Mouse (Mus musculus) embryonic fibroblast, embryonic 13.5 days (primary cell): ENCODE measurements at regions not wholly inside any gene's neighbourhood (a gene's known extent, or its start where the extent isn't known, plus 50 kb on each side); places are given as distances from the start of the nearest gene placed in this dataset.
A peak's percentile ranks its signal among the peaks of the same experiment; 100 is the strongest.
"Not testable (repeated sequence)": the region's sequence is repeated elsewhere in the genome, so short reads cannot be mapped to it uniquely, and the experiment has no call there.

Experiments
- H3K27ac ChIP-seq: 2 replicates; pipeline ENCODE4 v1.5.1; 2012; ENCODE audit warnings: low read length, control low read depth, inconsistent platforms; ENCODE audit not compliant: insufficient read depth
- H3K4me1 ChIP-seq: 2 replicates; pipeline ENCODE4 v1.6.1; 2011; ENCODE audit warnings: low read length; ENCODE audit not compliant: control insufficient read depth, insufficient read depth
- H3K4me3 ChIP-seq: 2 replicates; pipeline ENCODE4 v1.5.1; 2011; ENCODE audit warnings: mild to moderate bottlenecking, control low read depth, low read length; ENCODE audit not compliant: insufficient read depth
- CTCF ChIP-seq: IDR thresholded peaks from 2 replicates; pipeline ENCODE4 v1.5.1; 2011; ENCODE audit warnings: mild to moderate bottlenecking, control low read depth, low read length, moderate library complexity, borderline replicate concordance; ENCODE audit not compliant: insufficient read depth
- POLR2A ChIP-seq: IDR thresholded peaks from 2 replicates; pipeline ENCODE4 v1.6.1; 2011; ENCODE audit warnings: low read depth, mild to moderate bottlenecking, control low read depth, low read length, moderate library complexity

- H3K4me3 ChIP-seq = no peak overlapping the region
- H3K27ac ChIP-seq = no peak overlapping the region
- H3K4me1 ChIP-seq = no peaks in the 10 kb centered on the region; the same call in 1 of the 2 replicates
- TF ChIP-seq CTCF (no peak), POLR2A (no peak)
Observed at GRCm38 (mm10) chr12:69524337-69525035, 58.3 kb downstream of the Vcpkmt start.

DNA sequence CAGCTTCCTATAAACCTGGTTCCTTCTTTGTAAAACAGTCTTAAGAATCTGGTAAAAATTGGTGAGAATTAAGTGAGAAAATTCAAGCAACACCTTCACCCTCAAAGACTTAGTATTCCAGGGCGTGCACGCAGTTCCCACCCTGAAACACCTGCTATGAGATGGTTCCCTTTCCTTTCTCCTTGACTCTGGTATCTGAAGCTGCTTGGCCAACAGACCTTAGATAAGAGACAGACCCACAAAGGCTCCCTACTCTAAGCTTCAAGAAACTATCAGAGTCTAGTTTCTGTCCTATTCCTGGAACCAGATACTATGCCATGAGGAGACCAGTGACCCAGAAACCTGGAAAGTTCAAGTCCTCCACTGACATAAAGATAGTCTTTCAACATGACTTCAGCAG, 63.0 kb downstream of the Vcpkmt start:
- no peak for TF ChIP-seq POLR2A
- no peak for TF ChIP-seq CTCF
- Histone ChIP-seq H3K4me1 (peaks cover 6% of the 10 kb centered on the region; the same call in 1 of the 2 replicates), H3K27ac (no peak overlapping the region), H3K4me3 (no peak overlapping the region)

GRCm38 (mm10) chr12:69519028-69519427, 63.8 kb downstream of the Vcpkmt start:
- Histone ChIP-seq H3K4me1 (peaks cover 6% of the 10 kb centered on the region; the same call in 1 of the 2 replicates), H3K27ac (no peak overlapping the region), H3K4me3 (no peak overlapping the region)
- TF ChIP-seq POLR2A (no peak), CTCF (no peak)

GRCm38 (mm10) chr12:69517616-69518015, 65.2 kb downstream of the Vcpkmt start:
- H3K27ac ChIP-seq = no peak overlapping the region
- TF ChIP-seq CTCF = no peak
- TF ChIP-seq POLR2A = no peak
- no peak overlapping the region for H3K4me3 ChIP-seq
- H3K4me1 ChIP-seq = peaks cover 6% of the 10 kb centered on the region; the same call in 1 of the 2 replicates

DNA sequence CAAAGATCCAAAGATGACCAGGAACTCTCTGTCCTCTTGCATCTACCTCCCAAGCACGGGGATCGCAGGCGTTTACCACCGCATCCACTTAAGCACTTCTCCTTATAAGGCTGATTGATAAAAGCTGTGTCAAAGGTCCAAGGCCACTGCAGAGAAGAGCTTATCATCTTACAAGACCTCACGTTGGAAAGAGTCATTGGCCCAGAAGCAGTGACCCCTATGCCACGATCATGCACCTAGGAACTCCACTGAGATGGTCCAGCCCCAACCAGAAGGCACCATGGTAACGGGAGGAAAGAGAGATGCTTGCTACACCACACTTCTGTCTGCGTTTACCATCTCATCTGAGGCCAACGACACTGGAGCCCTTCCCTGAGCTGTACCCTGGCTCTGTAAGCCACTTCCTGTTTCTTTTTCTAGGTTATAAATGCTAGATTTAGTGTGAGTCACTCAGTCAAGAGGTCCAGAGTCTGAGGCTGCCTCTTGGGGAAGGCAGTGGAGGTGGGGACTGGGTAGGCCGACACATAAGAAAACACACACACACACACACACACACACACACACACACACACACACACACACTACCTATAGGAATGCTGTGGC, 66.4 kb downstream of the Vcpkmt start:
- Histone ChIP-seq H3K4me1 (peaks cover 6% of the 10 kb centered on the region; the same call in 1 of the 2 replicates), H3K4me3 (no peak overlapping the region), H3K27ac (peak overlapping the region; percentile 7)
- TF ChIP-seq CTCF = no peak
- no peak for TF ChIP-seq POLR2A

DNA sequence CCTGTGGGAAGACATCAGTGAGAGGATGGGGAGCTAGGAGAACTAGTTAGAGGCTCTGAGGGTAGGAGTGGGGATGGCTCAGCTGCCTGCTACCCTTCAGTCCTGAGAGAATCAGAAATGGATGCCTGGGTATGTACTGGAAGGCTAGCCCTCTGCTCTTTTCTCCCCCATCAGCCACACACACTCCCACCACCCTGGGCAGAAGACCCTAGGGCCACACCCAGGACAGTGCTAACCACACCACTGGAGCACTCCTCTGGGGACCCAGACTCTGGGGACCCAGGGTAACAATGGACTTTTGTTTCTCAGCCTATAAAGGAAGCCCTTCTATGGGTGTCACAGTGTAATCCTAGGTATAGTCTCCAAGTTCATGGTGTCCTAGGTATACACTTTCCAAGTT, 67.0 kb downstream of the Vcpkmt start:
- peaks cover 8% of the 10 kb centered on the region for H3K4me1 ChIP-seq
- H3K27ac ChIP-seq = no peak overlapping the region
- TF ChIP-seq CTCF (no peak), POLR2A (no peak)

DNA sequence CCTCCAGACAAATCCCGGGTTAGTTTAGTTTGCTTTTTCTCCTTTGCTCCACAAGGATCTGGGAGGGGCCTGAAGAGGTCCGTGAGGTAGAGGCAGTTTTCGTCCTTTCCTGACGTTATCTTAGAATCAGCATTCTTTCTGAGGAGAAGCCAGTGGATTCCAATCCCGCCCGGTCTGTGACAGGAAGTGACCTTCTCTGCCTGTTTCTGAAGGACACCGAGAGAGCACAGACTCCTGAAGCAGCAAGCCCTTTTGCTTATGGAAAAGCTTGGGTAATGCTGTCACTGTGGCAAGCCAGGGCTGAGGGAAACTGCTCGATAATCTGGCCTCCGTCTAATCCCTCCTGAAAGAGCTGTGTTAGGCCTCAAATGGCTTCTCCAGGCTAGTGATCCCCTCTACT, 67.7 kb downstream of the Vcpkmt start:
- H3K4me1 ChIP-seq = peaks cover 11% of the 10 kb centered on the region
- no peak overlapping the region for H3K4me3 ChIP-seq
- no peak overlapping the region for H3K27ac ChIP-seq
- TF ChIP-seq CTCF (no peak), POLR2A (no peak)

More for the DNA sequence above, 67.0 kb downstream of the Vcpkmt start:
- no peak overlapping the region for H3K4me3 ChIP-seq

DNA sequence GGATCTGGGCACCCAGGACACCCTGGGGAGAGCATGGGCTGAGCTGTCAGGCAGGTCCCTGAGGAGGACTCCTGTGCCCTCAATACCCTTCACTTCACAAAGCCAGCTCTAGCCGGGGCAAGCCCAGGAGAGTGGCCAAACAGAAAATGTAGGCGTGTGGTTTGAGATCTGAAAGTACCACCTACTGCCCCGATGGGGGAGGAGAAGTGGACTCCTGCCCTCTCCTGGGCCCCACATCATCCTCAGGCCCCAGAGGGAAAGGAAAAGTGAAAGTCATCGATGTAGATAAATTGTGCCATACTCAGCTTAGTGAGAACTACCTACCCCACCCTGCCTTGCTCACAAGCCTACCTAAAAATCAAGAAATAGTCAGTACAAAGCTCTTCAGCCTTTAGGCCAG, 69.7 kb downstream of the Vcpkmt start:
- Histone ChIP-seq H3K27ac (no peak overlapping the region), H3K4me1 (peaks cover 11% of the 10 kb centered on the region), H3K4me3 (no peak overlapping the region)
- TF ChIP-seq CTCF = no peak

DNA sequence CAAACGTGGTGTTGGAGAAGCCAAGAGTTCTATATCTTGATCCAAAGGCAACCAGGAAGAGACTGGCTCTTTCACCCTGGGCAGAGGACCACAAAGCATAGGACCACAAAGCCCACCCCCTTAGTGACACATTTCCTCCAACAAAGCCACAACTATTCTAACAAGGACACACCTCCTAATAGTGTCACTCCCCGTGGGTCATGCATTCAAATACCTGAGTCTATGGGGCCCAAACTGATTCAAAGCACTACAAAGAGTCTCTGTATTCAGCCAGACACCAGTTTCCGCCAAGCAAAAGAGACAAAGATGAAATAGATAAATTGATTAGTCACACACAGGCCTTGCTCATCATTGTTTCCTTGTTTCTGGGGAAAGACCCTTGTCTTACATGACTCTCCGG, 72.1 kb downstream of the Vcpkmt start:
- Histone ChIP-seq H3K4me1 (peaks cover 8% of the 10 kb centered on the region; the same call in 1 of the 2 replicates), H3K4me3 (no peak overlapping the region), H3K27ac (no peak overlapping the region)
- no peak for TF ChIP-seq POLR2A
- TF ChIP-seq CTCF = no peak

DNA sequence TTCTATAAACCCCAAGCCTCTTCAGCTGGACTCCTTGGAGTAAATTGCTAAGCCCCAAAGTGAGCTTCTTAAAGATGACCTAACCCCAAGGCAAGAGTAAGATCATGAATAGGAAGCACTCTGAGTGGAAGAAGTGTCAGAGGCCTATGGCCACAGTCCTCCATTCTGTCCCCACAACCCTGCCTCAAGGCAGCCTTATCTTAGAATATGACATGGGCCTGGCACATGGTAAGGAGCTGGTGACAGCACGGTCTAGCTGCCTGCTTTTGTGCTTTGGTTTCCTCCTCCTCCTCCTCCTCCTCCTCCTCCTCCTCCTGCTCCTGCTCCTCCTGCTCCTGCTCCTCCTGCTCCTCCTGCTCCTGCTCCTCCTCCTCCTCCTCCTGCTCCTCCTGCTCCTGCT, 73.6 kb downstream of the Vcpkmt start:
- H3K4me3 ChIP-seq, H3K27ac ChIP-seq, H3K4me1 ChIP-seq: not testable (repeated sequence)

- TF ChIP-seq POLR2A (no peak), CTCF (no peak)
- H3K4me1 ChIP-seq = peaks cover 5% of the 10 kb centered on the region; the same call in 1 of the 2 replicates
Observed at GRCm38 (mm10) chr12:69507906-69508305, 74.9 kb downstream of the Vcpkmt start.

More at GRCm38 (mm10) chr12:69507906-69508305, 74.9 kb downstream of the Vcpkmt start:
- H3K27ac ChIP-seq = no peak overlapping the region
- no peak overlapping the region for H3K4me3 ChIP-seq
